Mouse (Mus musculus) lung, adult 18-20 months (tissue): ENCODE results near the gene Pbx1.

Experiments
- DNase-seq, 2 experiments: peaks; one replicate each; pipeline ENCODE4 v3.0.0; 2022; ENCODE audit warnings: mixed read lengths in 2 of 2

The Pbx1 gene

DNA sequence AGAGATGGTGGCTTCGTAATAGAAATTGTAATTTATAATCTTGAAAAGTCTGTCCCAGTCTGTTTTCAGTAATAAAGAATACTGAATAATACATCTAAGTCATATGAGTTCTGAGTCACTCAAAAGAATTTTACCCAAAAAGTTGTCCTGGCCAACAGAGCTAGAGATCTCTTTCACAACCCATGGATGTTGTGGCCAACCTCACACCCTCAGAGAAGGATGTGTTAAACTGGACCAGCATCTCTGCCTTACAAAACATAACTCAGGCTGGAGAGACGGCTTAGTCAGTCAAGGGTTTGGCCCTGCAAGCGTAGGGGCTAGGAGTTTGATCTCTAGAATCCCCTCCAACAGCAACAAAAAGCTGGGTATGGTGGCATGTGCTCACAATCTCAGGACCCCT is 171.7 kb downstream of the Pbx1 start:
- DNase-seq = no peak

DNA sequence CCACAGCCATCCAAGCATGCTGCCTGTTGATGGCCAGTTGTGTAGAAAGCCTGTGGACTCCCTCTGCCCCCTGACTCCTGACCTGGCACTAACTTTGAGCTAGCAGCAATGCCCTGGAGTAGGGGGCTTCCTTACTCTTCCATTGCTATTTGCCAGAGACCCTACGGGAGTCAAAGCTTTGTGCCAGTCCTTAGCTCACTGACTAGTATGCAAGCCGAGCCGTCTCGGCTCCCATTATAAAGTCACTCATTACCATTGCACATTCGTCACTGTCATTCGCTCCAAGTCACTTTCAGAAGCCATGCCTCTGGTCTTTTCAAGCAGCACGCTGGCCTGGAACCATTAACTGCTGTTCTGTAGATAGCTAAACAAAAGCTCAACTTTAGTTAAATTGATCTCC is 173.2 kb downstream of the Pbx1 start:
- no peak for DNase-seq

DNA sequence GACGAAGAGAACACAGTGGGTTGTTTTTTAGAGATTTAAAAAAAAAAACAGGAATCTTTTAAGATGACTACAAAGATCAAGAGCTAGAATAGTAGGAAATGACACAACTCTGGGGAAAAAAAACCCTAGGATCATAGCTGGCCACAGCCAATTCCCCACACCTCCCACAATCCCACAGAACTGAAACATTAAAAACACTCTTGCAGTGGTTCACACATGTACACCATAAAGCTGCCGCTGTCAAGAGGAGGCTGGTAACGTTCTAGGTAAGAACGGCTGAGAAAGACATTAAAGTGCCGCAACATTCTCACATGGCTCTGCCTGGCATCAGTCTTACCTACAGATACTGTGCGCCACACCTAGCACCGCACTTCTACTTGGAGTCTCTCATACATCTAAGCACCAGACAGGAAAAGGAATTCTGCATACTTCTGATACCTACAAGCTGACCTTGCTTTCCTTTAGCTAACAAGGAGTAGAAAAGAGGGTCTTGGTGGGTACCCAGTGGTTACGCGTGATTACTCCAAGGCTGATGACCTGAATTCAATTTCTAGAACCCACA is 176.6 kb downstream of the Pbx1 start:
- DNase-seq = no peak

DNA sequence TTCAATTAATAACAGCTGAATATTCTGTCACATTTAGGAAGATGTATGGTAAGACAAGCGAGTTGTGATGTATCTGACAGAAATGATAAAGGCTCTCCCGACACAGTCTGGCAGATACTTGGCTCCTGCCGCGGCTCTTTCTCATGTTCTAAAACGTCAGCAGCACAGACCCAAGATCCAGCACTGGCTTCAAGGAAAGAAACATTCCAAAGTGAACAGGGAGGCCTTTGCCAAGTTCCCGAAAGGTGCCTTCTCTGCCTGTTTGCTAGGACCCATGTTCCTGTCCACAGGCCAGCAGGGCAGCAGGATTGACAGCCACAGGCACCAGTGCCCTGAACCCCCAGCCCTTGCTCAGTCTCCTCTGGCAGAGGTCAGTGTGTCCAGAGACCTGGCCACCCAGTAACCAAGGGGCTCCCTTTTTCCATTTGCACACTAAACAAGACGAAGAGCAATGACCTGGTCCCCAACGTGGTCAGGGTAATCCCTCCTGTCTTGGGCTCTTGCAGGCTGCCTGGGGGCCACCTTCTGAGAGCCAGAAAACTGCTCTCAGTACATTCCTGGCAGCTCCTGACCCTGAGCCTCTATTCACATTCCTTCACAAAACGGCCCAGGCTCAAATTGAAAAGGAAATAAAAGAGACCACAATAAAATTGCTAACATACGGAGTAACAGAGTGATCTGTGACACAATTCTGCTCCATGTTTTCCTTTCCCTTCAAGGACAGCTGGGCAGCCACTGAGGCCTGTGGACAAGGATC is 184.9 kb downstream of the Pbx1 start:
- DNase-seq = peak in 1 of 2 experiments; percentile 31

DNA sequence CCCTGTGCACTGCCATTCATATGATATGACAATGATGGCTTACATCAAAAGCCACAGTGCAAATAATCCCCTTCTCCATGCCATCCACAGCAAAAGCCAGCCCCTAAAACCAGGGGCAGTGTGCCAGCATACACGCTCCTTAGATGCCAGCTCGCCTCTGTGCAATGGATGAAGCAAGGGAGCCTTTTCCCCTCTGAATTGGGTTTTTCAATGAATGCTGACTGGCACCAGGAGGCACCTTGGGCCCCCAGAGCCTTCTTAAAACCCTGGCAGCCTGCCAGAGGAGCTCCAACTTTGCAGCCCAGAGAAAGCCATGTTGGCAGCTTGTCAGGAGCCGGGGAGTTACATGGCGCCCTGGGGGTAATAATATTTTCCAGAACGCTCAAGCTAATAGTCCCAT is 186.5 kb downstream of the Pbx1 start:
- DNase-seq = no peak

DNA sequence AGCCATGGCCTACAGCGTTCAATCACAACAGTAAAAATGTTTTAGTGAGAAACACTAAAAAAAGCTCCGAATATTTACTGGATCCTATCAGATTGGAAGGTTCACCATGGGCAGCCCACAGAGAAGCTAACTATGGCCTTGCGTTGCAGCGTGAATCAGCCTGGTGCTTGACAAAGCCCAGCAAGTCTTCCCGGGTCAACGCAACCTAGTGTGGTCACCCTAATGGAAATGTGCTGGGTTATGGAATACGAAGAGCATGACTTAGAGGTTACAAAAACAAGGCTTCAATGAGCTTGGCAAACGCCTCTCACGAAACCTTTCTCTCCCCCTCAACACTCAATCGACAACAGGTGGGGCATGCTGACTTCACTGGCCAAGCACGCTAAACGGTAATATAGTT is 188.3 kb downstream of the Pbx1 start:
- DNase-seq = no peak

DNA sequence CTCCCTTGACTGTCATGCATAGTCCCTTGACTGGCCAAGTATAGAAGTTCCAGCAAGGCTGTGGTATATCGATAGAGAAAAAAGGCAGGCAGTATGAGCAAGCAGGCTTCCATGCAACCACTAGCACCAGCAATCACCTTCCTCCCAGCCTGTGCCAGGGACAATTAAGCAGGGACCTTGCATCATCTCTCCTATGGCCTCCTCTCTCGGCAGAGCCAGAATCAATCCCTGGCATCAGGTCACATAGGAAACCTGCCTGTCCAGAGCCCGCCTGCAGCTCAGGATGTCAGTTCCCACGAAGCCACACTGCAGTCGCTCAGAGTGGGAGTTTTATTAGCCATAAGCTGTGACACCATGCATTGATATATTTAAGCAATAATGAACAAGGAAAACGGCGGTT is 189.0 kb downstream of the Pbx1 start:
- DNase-seq = no peak

DNA sequence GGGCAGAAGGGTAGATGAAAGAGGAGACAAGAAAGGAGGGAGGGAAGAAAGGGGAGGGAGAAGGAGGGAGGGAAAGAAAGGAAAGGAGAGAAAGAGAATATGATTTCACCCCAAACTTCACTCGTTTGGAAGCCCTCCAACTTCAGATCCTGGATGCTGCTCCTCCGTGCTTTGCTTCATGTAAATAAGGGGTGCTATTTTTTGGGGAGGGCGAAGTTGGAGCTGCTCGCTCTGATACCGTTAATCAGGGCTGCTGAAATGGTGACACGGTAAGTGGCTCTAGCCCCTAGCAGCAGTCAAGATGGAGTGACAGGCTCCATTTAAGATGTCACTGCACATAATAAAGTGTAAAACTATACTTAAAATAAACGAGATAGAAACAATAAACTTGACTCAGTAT is 190.8 kb downstream of the Pbx1 start:
- no peak for DNase-seq

DNA sequence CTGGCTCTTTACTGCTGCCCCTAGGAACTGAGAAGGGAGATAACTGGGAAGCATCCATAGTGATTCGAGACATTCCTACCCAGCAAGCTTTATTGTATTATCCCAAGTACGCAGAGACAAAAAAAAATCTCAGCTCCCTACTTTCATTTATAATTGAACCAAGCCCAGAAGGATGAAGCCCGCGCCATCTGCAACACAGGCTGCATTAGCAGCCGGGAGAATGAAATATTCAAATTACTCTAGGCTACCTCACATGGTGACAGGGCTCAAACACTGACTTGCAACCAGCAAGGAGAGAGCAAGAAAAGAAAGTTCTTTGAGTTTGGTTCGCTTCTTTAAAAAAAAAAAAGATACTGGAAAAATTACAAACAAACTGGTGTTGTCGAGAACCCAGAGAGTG is 191.2 kb downstream of the Pbx1 start:
- DNase-seq = no peak

DNA sequence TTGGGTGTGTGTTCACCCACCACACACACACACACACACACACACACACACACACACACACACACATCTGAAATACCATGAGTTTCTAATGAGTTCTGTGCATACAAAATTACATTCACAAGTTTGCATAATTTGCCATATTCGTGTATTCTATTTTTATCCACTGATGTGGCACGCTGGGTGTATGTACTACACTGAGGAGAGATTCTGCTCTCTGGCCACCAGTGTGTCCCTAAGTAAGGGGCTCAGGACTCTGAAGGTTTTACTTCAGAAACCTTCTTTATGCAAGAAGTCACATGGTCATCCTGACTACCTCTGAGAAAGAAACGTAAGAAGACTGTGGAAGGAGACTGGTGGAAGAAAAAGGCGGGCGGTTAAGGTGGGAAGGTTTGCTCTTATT is 191.7 kb downstream of the Pbx1 start:
- no peak for DNase-seq

DNA sequence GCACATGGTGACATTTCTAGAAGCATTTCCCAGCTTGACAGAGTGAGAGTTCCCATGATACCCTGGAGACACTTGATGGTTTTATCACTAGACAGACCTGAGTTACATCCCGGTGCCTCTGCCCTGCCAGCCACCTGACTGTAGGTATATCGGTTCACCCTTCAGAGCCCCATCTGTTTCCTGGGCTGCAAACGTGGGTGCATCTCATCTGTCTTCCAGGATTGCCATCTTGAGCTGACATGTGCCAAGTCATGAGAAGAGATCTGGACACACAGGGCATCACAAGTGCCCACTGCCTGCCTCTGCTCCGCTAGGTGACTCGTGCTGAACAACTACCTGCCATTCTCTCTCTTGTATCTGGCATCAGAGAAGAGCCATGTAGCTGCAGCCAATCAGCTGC is 196.0 kb downstream of the Pbx1 start:
- DNase-seq = no peak

DNA sequence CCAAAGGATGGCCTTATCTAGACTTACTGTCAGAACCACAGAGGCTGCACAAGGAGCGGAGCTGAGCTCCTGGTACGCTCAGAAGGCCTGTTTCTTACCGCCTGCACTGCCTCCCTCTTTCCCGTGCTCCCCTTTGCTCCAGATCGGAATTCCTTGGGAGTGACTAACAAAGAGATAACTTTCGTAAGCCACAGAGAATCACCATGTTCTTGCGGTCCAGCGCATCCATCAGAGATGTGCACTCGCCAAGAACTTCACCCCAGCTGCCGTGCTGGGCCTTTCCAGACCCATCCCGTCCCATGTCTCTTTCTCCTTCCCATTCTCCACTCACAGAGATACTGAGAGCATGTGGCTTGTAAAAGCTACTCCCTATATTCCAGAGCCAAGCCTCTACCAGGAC is 197.7 kb downstream of the Pbx1 start:
- DNase-seq = peak in 1 of 2 experiments; percentile 41

DNA sequence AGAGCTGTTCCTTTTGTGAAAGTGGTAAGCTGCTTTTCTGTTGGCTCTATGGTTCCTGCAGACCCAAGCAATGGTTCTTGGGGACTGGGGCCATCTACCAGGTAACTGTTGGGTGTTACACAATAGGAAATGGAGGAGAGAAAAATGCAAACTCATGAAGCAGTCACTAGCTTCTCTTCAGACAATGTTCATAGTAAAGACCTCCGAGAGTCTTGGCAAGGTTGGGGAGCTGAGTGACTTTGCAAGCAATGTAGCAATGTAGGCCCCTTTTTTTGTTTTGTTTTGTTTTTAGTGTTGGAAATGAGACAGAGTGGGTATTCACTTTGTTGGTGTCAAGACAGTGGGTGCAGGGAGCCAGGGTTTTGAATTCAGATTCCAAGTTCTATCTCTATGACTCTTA is 198.9 kb downstream of the Pbx1 start:
- DNase-seq = no peak

DNA sequence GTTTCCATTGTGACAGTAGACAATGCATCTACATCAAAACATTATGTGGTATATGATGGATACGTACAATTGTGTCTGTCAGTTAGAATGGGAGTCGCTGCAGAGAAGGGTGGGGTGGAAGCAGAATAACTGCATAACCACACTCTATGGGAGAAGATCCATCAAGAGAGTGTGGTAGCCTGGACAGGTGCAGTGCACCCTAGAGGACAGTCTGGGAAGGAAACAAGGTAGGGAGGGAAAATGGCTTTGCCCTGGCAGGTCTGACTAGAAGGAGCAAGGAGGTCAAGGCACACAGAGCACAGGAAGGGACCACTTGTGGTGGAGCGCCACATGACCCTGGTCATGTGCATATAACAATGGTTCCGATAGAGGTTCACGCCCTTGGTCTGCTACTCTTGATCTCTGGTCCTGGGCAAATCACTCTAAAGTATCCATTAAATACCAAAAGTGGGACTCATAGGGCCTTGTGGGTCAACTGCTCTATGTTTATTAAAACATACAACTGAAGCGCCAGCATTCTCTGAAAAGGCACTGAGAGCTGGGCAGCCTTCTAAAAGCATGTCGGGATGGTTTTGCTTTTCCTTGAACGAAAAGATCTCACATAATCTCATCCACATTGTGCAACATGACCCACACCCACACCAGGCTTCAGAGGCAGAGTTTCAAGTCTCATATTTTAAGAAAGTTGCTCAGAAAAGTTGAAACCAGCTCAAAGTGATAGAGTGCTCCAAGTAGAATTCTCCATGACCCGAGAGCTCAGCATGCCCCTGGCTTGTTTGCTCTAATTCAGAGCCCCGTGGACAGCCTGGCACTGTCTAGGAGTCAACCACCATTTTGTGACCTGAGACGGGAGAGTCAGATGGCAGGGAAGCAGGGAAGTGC is 200.3 kb downstream of the Pbx1 start:
- DNase-seq = no peak

DNA sequence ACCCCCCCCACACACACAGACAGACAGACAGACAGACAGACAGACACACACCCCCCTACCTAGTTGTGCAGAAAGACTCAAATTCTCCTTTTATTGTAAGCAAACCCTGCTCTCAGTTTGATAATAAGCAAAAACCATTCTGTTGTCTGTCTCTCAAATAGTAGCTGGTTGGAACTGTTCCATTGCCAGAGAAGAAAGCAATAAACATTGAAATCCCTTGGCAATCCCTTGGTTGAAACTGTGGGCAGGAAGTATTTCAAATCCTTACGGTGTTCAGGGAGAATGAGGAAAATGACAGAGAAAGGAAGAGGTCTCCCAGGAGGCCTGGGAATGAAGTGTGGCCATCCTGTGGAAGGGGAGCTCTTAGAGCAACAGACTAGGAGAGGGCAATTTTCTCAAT is 201.2 kb downstream of the Pbx1 start:
- DNase-seq = no peak

DNA sequence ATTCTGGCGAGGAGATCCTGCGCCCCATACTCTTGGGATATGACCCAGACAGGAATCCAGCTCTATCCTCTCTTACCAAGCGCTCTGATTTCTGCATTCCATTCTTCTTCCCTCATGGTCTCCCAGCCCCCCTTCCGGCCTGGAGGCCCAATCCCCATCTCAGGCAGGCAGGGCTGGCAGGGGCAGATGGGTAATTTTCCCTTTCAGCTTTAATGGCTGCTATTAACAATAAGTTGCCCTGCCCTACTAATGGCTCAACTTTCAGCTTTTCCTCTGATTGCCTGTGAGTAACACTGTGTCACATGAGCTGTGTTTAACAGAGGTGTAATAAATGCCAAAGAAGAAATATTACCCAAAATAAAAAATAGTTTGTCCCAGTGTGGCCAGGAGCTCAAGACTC is 201.9 kb downstream of the Pbx1 start:
- DNase-seq = no peak

DNA sequence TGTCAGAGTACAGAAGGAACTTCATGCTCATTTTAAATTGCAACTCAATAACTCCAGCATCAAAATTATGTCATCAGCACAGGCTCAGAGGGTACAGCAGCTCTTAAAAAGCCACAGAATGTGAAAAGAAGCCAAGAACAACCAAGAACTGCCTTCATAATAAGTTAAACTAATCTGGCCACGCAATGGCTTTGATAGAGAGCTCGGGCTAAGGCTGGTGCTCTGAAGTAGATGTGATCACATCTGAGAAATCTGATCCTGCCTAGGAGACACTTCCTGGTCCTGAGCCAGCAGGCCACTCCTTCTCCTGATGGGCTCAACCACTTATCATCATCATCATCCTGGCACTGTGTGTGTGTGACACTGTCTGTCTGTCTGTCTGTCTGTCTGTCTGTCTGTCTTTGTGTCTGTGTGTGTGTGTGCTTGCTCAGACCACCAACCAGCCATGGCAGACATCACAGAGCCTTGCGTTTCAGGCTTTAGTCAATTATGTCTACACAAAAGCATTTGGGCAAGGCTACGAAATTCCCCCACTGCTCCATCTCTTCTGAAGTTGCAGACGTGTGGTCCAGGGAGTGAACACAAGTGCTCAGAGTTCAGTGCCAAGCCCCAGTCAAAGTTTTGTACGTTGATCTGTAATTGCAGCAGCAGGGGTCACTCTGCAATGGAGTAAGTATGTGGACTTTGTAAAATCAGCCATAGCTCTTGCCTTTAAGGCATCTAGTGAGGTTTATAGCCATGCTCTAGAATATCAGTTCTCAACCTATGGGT is 203.1 kb downstream of the Pbx1 start:
- DNase-seq = no peak

DNA sequence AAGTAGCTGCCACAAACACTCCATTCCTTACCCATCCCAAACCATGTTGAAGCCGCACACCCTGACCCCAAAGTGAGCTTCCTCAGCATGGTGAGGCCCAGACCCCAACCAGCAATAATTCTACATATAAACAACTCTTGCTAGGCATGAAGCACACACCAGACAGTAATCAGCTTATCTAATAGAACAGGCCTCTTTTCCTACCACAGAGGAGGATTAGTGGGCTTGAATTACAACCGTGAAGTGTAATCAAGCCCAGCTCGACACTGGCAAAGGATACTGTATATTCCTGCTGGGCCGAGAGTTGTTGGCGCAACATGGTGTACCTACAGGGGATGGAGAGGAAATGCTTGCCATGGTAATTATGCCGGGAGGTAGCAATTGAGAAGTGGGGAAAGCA is 205.9 kb downstream of the Pbx1 start:
- DNase-seq = no peak

DNA sequence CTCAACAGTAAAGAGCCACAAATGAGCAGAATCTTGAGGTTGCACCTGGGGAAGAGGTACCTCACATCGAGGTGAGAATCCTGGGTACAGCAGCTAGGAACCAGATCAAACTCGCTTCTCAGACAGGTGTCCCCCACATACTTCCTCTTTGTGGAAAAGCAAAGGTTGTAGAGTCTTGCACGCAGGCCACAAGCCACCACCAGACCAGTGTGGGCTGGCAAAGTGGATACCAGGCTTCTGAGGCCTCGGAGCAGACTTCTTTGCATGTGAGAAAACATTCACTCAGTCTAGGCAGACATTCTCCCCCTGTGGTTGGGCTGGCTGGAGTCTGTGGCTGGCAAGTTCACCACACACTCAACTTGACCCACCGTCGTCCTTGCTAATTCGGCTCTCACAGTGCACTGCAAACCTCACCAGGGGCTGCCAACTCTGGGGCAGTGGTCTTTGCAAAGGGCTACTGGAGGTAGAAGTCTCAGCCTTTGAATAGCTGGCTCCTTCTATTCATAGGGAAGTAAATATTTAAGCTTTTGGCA is 206.4 kb downstream of the Pbx1 start:
- no peak for DNase-seq

DNA sequence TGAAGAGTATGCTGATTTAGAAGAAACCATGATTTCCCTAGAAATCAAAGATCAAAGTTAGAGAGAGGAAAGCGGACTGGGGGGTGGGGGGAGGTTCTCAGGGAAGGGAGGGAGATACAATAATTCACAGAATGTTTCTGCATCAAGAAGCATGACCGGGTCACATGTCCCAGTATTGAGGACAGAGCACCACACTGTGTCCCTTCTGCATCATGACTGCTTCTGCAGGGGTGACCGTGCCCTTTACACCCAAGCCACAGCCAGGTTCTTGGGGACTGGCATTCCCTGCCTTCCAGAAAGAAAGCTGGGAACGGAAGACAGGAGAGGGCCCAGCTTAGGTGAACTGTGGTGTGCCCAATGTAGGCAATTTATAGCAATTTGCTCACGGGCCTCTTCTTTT is 207.9 kb downstream of the Pbx1 start:
- DNase-seq = no peak

DNA sequence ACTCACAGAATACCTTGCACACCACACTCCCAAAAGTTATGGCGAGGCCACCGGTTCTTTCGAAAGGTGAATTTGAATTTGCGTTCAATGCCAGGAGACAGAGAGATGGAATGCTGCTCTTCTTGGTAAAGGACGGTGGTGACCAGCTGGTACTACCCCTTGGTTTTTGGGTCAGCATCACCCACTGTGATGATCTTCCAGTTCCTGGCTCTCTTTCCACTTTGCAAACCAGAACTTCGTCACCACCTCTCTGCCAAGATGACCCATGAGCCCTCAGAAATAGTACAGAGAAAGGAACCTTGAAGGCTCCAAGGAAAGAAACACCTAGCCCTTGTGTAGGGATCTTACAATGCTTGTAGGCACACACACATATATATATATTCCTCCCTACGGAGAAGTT is 209.3 kb downstream of the Pbx1 start:
- DNase-seq = no peak

DNA sequence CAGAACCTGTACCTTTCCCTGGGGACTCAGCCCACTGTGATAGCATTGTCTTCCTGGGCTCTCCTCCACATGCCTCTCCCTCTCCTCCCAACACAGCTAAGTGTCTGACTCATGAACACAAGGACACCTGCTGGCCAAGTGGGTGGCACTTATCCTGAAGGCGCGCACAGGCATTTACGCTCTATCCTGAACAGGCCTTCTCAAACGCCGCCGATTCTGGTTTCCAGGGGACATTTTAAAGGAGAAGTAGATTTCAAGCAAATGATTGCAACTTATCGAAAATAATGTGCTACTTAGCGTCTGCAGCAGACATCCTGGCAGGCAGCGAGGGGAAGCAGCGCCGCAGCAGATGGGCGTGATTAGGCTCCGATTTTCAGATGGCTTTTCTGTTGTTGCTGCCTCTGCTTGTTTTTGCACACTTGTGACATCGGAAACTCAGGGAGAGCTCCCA is 211.0 kb downstream of the Pbx1 start:
- peak; percentile 62 to 71 for DNase-seq
